Mouse (Mus musculus): ENCODE measurements at regions not wholly inside any gene's neighbourhood (a gene's known extent, or its start where the extent isn't known, plus 50 kb on each side); places are given as distances from the start of the nearest gene placed in this dataset.

GRCm38 (mm10) chr3:128043709-128044108 is 147.6 kb upstream of the Fam241a start:
- no peak for TF ChIP-seq POLR2A (IDR thresholded peaks at IDR 0.05; ENCODE audit: low read depth, low read length)
- no peak for TF ChIP-seq CTCF (IDR thresholded peaks at IDR 0.05; ENCODE audit: extremely low read depth, insufficient read depth, insufficient read length, insufficient replicate concordance)

Data from spleen, adult 2 months (tissue).